Mouse (Mus musculus) myocyte (in vitro differentiated cells): ENCODE results near the gene Rnf151. TPM values are rescaled to one million over a fixed set of nuclear protein-coding genes. Genes with fewer than 3 reads are reported as not detected.
A peak's percentile ranks its signal among the peaks of the same experiment; 100 is the strongest.

Experiments used
- H3K27me3 ChIP-seq: one replicate; pipeline ENCODE4 v1.6.1; 2011; ENCODE audit not compliant: control insufficient read depth, insufficient read depth, insufficient read length
- H3K36me3 ChIP-seq: one replicate; pipeline ENCODE4 v1.6.1; 2011; ENCODE audit not compliant: control insufficient read depth, insufficient read depth
- H3K4me2 ChIP-seq: one replicate; pipeline ENCODE4 v1.6.1; 2011; ENCODE audit warnings: low read depth, control low read depth
- H3K4me3 ChIP-seq: one replicate; pipeline ENCODE4 v1.5.1; 2011; ENCODE audit warnings: mild to moderate bottlenecking, control low read depth, moderate library complexity
- H3K79me2 ChIP-seq: one replicate; pipeline ENCODE4 v1.6.1; 2011; ENCODE audit not compliant: control insufficient read depth, insufficient read depth
- H3ac ChIP-seq: one replicate; pipeline ENCODE4 v1.6.1; 2011; ENCODE audit not compliant: control insufficient read depth, insufficient read length
- CEBPB ChIP-seq: IDR thresholded peaks from 2 replicates; pipeline ENCODE4 v1.6.1; 2011; ENCODE audit warnings: mild to moderate bottlenecking, moderate library complexity; ENCODE audit not compliant: poor library complexity, insufficient read depth, severe bottlenecking
- E2F4 ChIP-seq: IDR thresholded peaks from one replicate; pipeline ENCODE4 v1.6.1; 2011; ENCODE audit warnings: mild to moderate bottlenecking, control low read depth, moderate library complexity; ENCODE audit not compliant: insufficient read depth
- MAX ChIP-seq: IDR thresholded peaks from one replicate; pipeline ENCODE4 v1.6.1; 2011; ENCODE audit warnings: low read depth, mild to moderate bottlenecking, control low read depth
- MYOD1 ChIP-seq, 3 experiments: IDR thresholded peaks; one replicate each; pipeline ENCODE4 v1.6.1; 2011; ENCODE audit warnings: control low read depth in 2 of 3, low read depth in 2 of 3, mild to moderate bottlenecking in 2 of 3, moderate library complexity in 1 of 3; ENCODE audit not compliant: insufficient read length in 2 of 3, control insufficient read depth in 1 of 3
- MYOG ChIP-seq, 3 experiments: IDR thresholded peaks; one replicate each; pipeline ENCODE4 v1.6.1; 2011; ENCODE audit warnings: control low read depth in 2 of 3, low read depth in 2 of 3, mild to moderate bottlenecking in 2 of 3; ENCODE audit not compliant: insufficient read length in 2 of 3, control insufficient read depth in 1 of 3, insufficient read depth in 1 of 3
- POLR2A ChIP-seq: IDR thresholded peaks from one replicate; pipeline ENCODE4 v1.6.1; 2011; ENCODE audit warnings: low read depth, mild to moderate bottlenecking, control low read depth, moderate library complexity; ENCODE audit not compliant: insufficient read length
- POLR2AphosphoS2 ChIP-seq: IDR thresholded peaks from one replicate; pipeline ENCODE4 v1.6.1; 2011; ENCODE audit warnings: low read depth, control low read depth; ENCODE audit not compliant: insufficient read length
- REST ChIP-seq: IDR thresholded peaks from one replicate; pipeline ENCODE4 v1.6.1; 2011; ENCODE audit warnings: mild to moderate bottlenecking, control low read depth, moderate library complexity; ENCODE audit not compliant: insufficient read depth, insufficient read length
- SRF ChIP-seq: IDR thresholded peaks from one replicate; pipeline ENCODE4 v1.6.1; 2011; ENCODE audit warnings: low read depth; ENCODE audit not compliant: control insufficient read depth, insufficient read length
- TCF12 ChIP-seq: IDR thresholded peaks from one replicate; pipeline ENCODE4 v1.6.1; 2011; ENCODE audit warnings: mild to moderate bottlenecking, control low read depth; ENCODE audit not compliant: poor library complexity, insufficient read depth, severe bottlenecking
- TCF3 ChIP-seq: IDR thresholded peaks from one replicate; pipeline ENCODE4 v1.6.1; 2011; ENCODE audit warnings: low read depth, control low read depth; ENCODE audit not compliant: insufficient read length
- USF1 ChIP-seq: IDR thresholded peaks from one replicate; pipeline ENCODE4 v1.6.1; 2011; ENCODE audit warnings: low read depth, mild to moderate bottlenecking, control low read depth, moderate library complexity
- polyA plus RNA-seq: library from polyadenylated mRNA; unstranded; fragments of >200 nt; fragmentation: generic; extraction: Trizol; gene quantifications from one replicate; pipeline ENCODE4 v1.2.1, GENCODE M21; 2012; ENCODE audit warnings: missing spikeins

The Rnf151 gene
- polyA plus RNA-seq, 1 experiment = 0.36 TPM

GRCm38 (mm10) chr17:24743896-24744295 is 26.0 kb upstream of the Rnf151 start:
- H3K4me2 ChIP-seq = no peak overlapping the region
- H3K79me2 ChIP-seq = no peaks in the 10 kb centered on the region
- no peak for TF ChIP-seq MYOG (IDR thresholded peaks at IDR 0.05; ENCODE audit: control insufficient read depth in 1 of 3, insufficient read depth in 1 of 3, insufficient read length in 2 of 3, low read depth in 2 of 3)
- TF ChIP-seq USF1 = no peak
- no peak for TF ChIP-seq TCF12
- TF ChIP-seq CEBPB = no peak
- no peak for TF ChIP-seq REST
- TF ChIP-seq POLR2AphosphoS2 = no peak
- no peak for TF ChIP-seq MYOD1 (IDR thresholded peaks at IDR 0.05; ENCODE audit: control insufficient read depth in 1 of 3, insufficient read length in 2 of 3, low read depth in 2 of 3)
- no peak for TF ChIP-seq MAX
- no peak for TF ChIP-seq TCF3
- no peak for TF ChIP-seq E2F4
- TF ChIP-seq POLR2A = no peak
- H3K27me3 ChIP-seq = no peaks in the 10 kb centered on the region
- no peak overlapping the region for H3K4me3 ChIP-seq
- no peaks in the 10 kb centered on the region for H3K36me3 ChIP-seq
- H3ac ChIP-seq = no peak overlapping the region

GRCm38 (mm10) chr17:24742307-24742706 is 24.4 kb upstream of the Rnf151 start:
- no peak overlapping the region for H3K4me2 ChIP-seq
- no peaks in the 10 kb centered on the region for H3K36me3 ChIP-seq
- H3K27me3 ChIP-seq = no peaks in the 10 kb centered on the region
- no peak overlapping the region for H3K4me3 ChIP-seq
- TF ChIP-seq CEBPB (no peak), MYOD1 (IDR thresholded peaks at IDR 0.05; ENCODE audit: control insufficient read depth in 1 of 3, insufficient read length in 2 of 3, low read depth in 2 of 3) (no peak), E2F4 (no peak), MYOG (IDR thresholded peaks at IDR 0.05; ENCODE audit: control insufficient read depth in 1 of 3, insufficient read depth in 1 of 3, insufficient read length in 2 of 3, low read depth in 2 of 3) (no peak), TCF3 (no peak), SRF (no peak), USF1 (no peak), REST (no peak), TCF12 (no peak)
- H3ac ChIP-seq = no peak overlapping the region
- H3K79me2 ChIP-seq = peaks cover 4% of the 10 kb centered on the region

DNA sequence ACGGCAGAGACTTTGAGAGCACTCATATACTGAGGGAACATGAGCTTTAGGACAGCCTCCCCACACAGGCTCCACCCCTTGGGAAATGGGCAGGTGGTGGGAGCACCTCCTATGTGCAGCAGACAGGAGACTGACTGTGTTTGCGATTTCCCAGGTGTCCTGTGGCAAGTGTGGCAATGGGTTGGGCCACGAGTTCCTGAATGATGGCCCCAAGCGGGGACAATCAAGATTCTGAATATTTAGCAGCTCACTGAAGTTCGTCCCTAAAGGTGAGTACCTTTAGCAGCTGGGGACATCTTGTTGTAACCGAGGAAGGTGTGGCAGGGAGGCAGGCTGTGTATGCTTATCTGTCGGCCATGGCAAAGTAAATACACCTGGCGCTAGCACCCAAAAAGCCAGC is 22.1 kb upstream of the Rnf151 start:
- H3K79me2 ChIP-seq = peaks cover 6% of the 10 kb centered on the region
- H3K4me3 ChIP-seq = no peak overlapping the region
- H3K4me2 ChIP-seq = no peak overlapping the region
- TF ChIP-seq E2F4 = no peak
- H3K27me3 ChIP-seq = no peaks in the 10 kb centered on the region
- H3ac ChIP-seq = no peak overlapping the region
- H3K36me3 ChIP-seq = no peaks in the 10 kb centered on the region

DNA sequence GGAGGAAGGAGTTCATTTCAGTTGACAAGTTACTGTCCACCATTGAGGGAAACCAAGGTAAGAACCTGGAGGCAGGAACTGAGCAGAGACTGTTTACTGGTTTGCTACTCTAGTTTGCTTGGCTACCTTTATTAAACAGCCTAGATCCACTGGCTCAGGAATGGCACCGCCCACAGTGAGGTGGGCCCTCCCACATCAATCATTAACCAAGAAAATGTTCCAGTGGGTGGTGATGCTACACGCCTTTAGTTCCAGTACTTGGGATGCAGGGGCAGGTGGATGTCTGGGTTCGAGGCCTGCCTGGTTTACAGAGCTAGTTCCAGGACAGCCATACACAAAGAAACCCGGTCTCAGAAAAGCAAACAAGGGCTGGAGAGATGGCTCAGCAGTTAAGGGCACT is 20.4 kb upstream of the Rnf151 start:
- Histone ChIP-seq H3K4me2 (no peak overlapping the region), H3K36me3 (no peaks in the 10 kb centered on the region), H3K79me2 (peaks cover 6% of the 10 kb centered on the region), H3K27me3 (no peaks in the 10 kb centered on the region), H3K4me3 (no peak overlapping the region), H3ac (no peak overlapping the region)
- TF ChIP-seq CEBPB (no peak), REST (no peak), USF1 (no peak), TCF3 (no peak), E2F4 (no peak), MAX (no peak), POLR2A (no peak), MYOD1 (IDR thresholded peaks at IDR 0.05; ENCODE audit: control insufficient read depth in 1 of 3, insufficient read length in 2 of 3, low read depth in 2 of 3) (no peak), TCF12 (no peak), SRF (no peak), MYOG (IDR thresholded peaks at IDR 0.05; ENCODE audit: control insufficient read depth in 1 of 3, insufficient read depth in 1 of 3, insufficient read length in 2 of 3, low read depth in 2 of 3) (no peak), POLR2AphosphoS2 (no peak)

GRCm38 (mm10) chr17:24737135-24737810 is 19.4 kb upstream of the Rnf151 start:
- Histone ChIP-seq H3K4me3 (peak overlapping the region; percentile 53), H3K27me3 (no peaks in the 10 kb centered on the region), H3K79me2 (peaks cover 6% of the 10 kb centered on the region), H3ac (peak overlapping the region; percentile 49), H3K36me3 (no peaks in the 10 kb centered on the region), H3K4me2 (peak overlapping the region; percentile 92)
- TF ChIP-seq E2F4 (no peak), TCF12 (no peak), CEBPB (no peak), REST (no peak)
